Mouse (Mus musculus) heart, embryonic 13.5 days (tissue): Measurements from ENCODE around the gene Arhgap23. TPM values are rescaled to one million over a fixed set of nuclear protein-coding genes. Genes with fewer than 3 reads are reported as not detected.

ENCODE experiments used
- ATAC-seq: fragments of 200-750 bp; cut with Nextera tagmentation; 2 replicates; pipeline ENCODE4 v1.8.0; 2017; ENCODE audit warnings: moderate TSS enrichment; ENCODE audit not compliant: insufficient number of reproducible peaks, low FRiP score, low TSS enrichment; ENCODE audit errors: extremely low read depth
- H3K27ac ChIP-seq: fragments of 300-500 bp; sonication (generic); replicated peaks from 2 replicates; pipeline ENCODE4 v1.5.1; 2015; ENCODE audit warnings: moderate library complexity, mild to moderate bottlenecking, inconsistent platforms
- H3K27me3 ChIP-seq: fragments of 300-500 bp; sonication (generic); replicated peaks from 2 replicates; pipeline ENCODE4 v1.6.1; 2015; ENCODE audit warnings: mild to moderate bottlenecking, inconsistent platforms
- H3K36me3 ChIP-seq: fragments of 300-500 bp; sonication (generic); 2 replicates; pipeline ENCODE4 v1.6.1; 2015; ENCODE audit warnings: mild to moderate bottlenecking, inconsistent platforms
- H3K4me1 ChIP-seq: fragments of 300-500 bp; sonication (generic); 2 replicates; pipeline ENCODE4 v1.6.1; 2015; ENCODE audit warnings: inconsistent platforms
- H3K4me2 ChIP-seq: fragments of 300-500 bp; sonication (generic); 2 replicates; pipeline ENCODE4 v1.6.1; 2015; ENCODE audit warnings: inconsistent platforms, mild to moderate bottlenecking, moderate library complexity
- H3K4me3 ChIP-seq: fragments of 300-500 bp; sonication (generic); 2 replicates; pipeline ENCODE4 v1.5.1; 2015; ENCODE audit warnings: moderate library complexity, mild to moderate bottlenecking, inconsistent platforms
- H3K9ac ChIP-seq: fragments of 300-500 bp; sonication (generic); 2 replicates; pipeline ENCODE4 v1.6.1; 2015; ENCODE audit warnings: inconsistent platforms, mild to moderate bottlenecking, moderate library complexity
- H3K9me3 ChIP-seq: fragments of 300-500 bp; sonication (generic); 2 replicates; pipeline ENCODE4 v1.6.1; 2016; ENCODE audit warnings: inconsistent platforms
- WGBS: fragments of 180-500 bp; shearing (Covaris S2); methylation state at CpG from one replicate; pipeline ENCODE4 v1.1.7; 2015; ENCODE audit warnings: mixed read lengths; 5-methylcytosine and 5-hydroxymethylcytosine counted together
- polyA plus RNA-seq: library from polyadenylated mRNA; unstranded; fragments of >200 nt; fragmentation: Nextera tagmentation; extraction: Ambion mirVana; gene quantifications from 2 replicates; pipeline ENCODE4 v1.2.1, GENCODE M21; 2015

The Arhgap23 gene
- polyA plus RNA-seq, 1 experiment from 2014 or later: 6.9 TPM

DNA sequence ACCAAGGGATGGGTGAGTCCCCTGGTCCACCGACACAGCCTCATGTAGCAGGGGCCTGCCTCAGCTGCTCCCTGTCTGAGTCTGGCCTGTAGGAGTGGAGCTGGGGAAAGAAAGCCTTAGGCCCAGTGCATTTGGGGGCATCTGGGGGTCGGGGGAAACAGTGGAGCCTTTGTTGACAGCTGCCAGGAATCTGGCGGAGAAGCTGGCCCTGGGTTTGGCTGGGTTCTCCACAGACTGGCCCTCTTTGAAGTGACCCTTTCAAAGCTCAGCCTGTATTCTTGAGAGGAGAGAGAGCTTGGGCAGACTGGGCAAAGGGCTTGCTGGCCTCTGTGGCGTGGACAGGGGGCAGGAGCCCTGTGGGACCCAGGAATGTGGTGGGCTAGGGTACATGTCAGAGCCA, 7.2 kb downstream of the Arhgap23 start:
- Histone ChIP-seq H3K27ac (peak overlapping the region; percentile 55), H3K27me3 (no peaks in the 10 kb centered on the region), H3K4me1 (peaks cover 68% of the 10 kb centered on the region), H3K9ac (peak overlapping the region; percentile 63), H3K9me3 (no peaks in the 10 kb centered on the region), H3K4me3 (no peak overlapping the region), H3K36me3 (peaks cover 9% of the 10 kb centered on the region; the same call in 1 of the 2 replicates), H3K4me2 (no peak overlapping the region)
- ATAC-seq: no peak
- WGBS: 47% methylated on average over 4 of the region's 4 CpGs

- WGBS: 34% methylated on average over 5 of the region's 5 CpGs
- no peaks in the 10 kb centered on the region for H3K27me3 ChIP-seq
- no peaks in the 10 kb centered on the region for H3K9me3 ChIP-seq
- H3K4me3 ChIP-seq: no peak overlapping the region
- peaks cover 68% of the 10 kb centered on the region for H3K4me1 ChIP-seq
- H3K4me2 ChIP-seq: no peak overlapping the region
- H3K9ac ChIP-seq: peak overlapping the region; percentile 37
- ATAC-seq: no peak
- peak overlapping the region; percentile 72 for H3K27ac ChIP-seq
- peaks cover 9% of the 10 kb centered on the region; the same call in 1 of the 2 replicates for H3K36me3 ChIP-seq
These were observed 8.9 kb downstream of the Arhgap23 start for GRCm38 (mm10) chr11:97424092-97424692.

GRCm38 (mm10) chr11:97424802-97425201, 9.5 kb downstream of the Arhgap23 start:
- Histone ChIP-seq H3K27ac (peak overlapping the region; percentile 72), H3K4me3 (no peak overlapping the region), H3K4me2 (no peak overlapping the region), H3K36me3 (peaks cover 6% of the 10 kb centered on the region; the same call in 1 of the 2 replicates), H3K9ac (peak overlapping the region; percentile 37), H3K4me1 (peaks cover 68% of the 10 kb centered on the region), H3K27me3 (no peaks in the 10 kb centered on the region), H3K9me3 (no peaks in the 10 kb centered on the region)
- no peak for ATAC-seq
- 46% methylated on average over 3 of the region's 3 CpGs for WGBS

DNA sequence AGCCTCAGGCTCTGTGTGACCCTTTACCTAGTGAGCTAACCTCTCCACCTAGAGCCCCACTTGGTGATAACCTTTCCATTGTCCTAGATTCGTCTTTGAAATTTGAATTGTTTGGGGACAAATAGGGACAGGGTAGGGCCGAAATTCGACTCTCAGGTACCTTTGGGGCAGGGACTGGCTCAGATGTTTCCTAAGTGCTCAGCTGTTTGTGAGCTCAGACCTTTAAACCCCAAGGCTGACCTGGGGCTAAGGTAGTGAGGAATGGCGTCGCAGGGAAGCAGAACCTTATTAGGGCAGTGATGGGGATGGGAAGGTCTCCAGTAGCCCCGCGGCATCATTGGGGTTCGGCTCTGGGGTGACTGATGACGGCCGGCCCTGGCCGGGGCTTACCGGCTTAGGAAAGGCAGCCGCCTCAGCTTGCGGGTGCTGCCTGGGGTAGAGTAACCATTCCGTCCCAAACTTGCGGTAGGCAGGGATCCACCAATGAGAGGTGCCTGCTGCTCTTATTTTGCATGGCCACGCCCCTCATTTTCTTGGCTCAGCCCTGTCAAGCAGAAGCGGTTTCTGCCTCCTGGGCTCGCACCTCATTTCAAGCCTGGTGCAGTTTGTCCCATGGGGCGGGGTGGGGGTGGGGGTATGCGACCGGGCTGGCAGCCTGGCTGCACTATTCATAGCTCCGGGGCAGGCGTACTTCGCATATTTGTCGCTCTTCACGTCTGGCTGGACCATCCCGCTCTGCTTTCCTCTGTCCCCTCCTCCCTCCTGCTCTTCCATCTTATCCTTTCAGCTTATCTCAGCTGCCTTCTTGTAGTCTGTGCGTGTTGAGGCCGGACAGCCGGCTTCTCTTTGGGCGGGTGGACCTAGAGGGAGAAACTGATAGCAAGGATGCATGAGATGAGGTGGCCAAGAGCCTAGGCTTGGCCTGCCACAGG, 12.7 kb downstream of the Arhgap23 start:
- peak; percentile 85 for ATAC-seq
- Histone ChIP-seq H3K9ac (peak overlapping the region; percentile 76), H3K36me3 (peaks cover 10% of the 10 kb centered on the region; the same call in 1 of the 2 replicates), H3K27ac (peak overlapping the region; percentile 90), H3K4me1 (peaks cover 59% of the 10 kb centered on the region), H3K4me2 (peak overlapping the region; percentile 75), H3K9me3 (no peaks in the 10 kb centered on the region), H3K27me3 (no peaks in the 10 kb centered on the region), H3K4me3 (peak overlapping the region; percentile 51)
- WGBS: 2% methylated on average over 32 of the region's 32 CpGs

- Histone ChIP-seq H3K4me2 (peak overlapping the region; percentile 75), H3K27ac (peak overlapping the region; percentile 90), H3K4me1 (peaks cover 58% of the 10 kb centered on the region), H3K9me3 (no peaks in the 10 kb centered on the region), H3K27me3 (no peaks in the 10 kb centered on the region), H3K9ac (peak overlapping the region; percentile 51), H3K4me3 (peak overlapping the region; percentile 51), H3K36me3 (peaks cover 11% of the 10 kb centered on the region; the same call in 1 of the 2 replicates)
- 18% methylated on average over 4 of the region's 4 CpGs for WGBS
- no peak for ATAC-seq
These were observed 13.4 kb downstream of the Arhgap23 start for GRCm38 (mm10) chr11:97428726-97429077.

GRCm38 (mm10) chr11:97429615-97430014, 14.3 kb downstream of the Arhgap23 start:
- WGBS: 56% methylated on average over 8 of the region's 8 CpGs
- Histone ChIP-seq H3K27me3 (no peaks in the 10 kb centered on the region), H3K4me2 (no peak overlapping the region), H3K4me3 (no peak overlapping the region), H3K9me3 (no peaks in the 10 kb centered on the region), H3K27ac (peak overlapping the region; percentile 90), H3K4me1 (peaks cover 56% of the 10 kb centered on the region), H3K36me3 (peaks cover 15% of the 10 kb centered on the region; the same call in 1 of the 2 replicates), H3K9ac (no peak overlapping the region)
- ATAC-seq: no peak

GRCm38 (mm10) chr11:97432015-97432414, 16.7 kb downstream of the Arhgap23 start:
- 14% methylated on average over 3 of the region's 3 CpGs for WGBS
- H3K36me3 ChIP-seq: peaks cover 10% of the 10 kb centered on the region; the same call in 1 of the 2 replicates
- no peak for ATAC-seq
- peaks cover 75% of the 10 kb centered on the region for H3K4me1 ChIP-seq
- no peak overlapping the region for H3K4me3 ChIP-seq
- no peak overlapping the region for H3K9ac ChIP-seq
- H3K27ac ChIP-seq: no peak overlapping the region
- H3K27me3 ChIP-seq: no peaks in the 10 kb centered on the region
- H3K9me3 ChIP-seq: no peaks in the 10 kb centered on the region
- no peak overlapping the region for H3K4me2 ChIP-seq

DNA sequence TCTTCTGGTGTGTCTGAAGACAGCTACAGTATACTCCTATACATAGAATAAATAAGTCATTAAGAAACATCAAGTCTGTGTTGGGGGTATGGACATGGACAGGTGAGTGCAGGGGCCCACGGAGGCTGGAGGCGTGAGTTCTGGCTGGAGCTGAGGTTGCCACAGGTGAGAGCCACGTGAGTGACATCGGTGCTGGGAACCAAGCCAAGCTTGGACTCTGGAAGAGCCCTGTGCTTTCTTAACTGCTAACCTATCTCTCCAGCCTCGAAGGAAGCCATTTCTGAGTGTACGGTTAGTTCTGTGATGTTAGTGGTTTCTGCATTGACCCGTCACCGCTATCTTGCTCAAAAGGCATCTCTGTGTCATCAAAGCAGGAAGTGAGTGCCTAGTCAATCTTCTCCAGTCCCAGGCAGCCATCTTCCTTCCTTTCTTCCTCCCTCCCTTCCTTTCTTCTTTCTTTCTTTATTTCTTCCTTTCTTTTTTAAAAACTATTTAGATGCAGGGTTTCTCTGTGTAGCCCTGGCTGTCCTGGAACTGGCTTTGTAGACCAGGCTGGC, 17.7 kb downstream of the Arhgap23 start:
- 62% methylated on average over 8 of the region's 8 CpGs for WGBS
- H3K9ac ChIP-seq: no peak overlapping the region
- H3K4me3 ChIP-seq: no peak overlapping the region
- H3K27me3 ChIP-seq: no peaks in the 10 kb centered on the region
- peaks cover 75% of the 10 kb centered on the region for H3K4me1 ChIP-seq
- ATAC-seq: no peak
- no peaks in the 10 kb centered on the region for H3K9me3 ChIP-seq
- peaks cover 10% of the 10 kb centered on the region; the same call in 1 of the 2 replicates for H3K36me3 ChIP-seq
- no peak overlapping the region for H3K4me2 ChIP-seq
- peak overlapping the region; percentile 29; the same call in 1 of the 2 replicates for H3K27ac ChIP-seq

DNA sequence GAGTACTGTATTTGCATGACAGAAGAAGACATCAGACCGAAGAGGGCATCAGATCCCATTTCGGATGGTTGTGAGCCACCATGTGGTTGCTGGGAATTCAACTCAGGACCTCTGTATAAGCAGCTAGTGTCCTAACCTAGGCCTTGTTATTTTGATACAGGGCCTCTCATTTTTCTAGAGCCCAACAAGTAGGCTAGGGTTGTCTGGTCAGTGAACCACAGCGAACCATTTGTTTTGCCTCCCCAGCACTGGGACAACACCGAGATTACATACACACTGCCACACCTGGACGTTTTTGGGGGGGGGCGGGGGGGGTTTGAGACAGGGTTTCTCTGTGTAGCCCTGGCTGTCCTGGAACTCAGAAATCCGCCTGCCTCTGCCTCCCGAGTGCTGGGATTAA, 18.8 kb downstream of the Arhgap23 start:
- Histone ChIP-seq H3K4me1 (peaks cover 76% of the 10 kb centered on the region), H3K36me3 (peaks cover 10% of the 10 kb centered on the region; the same call in 1 of the 2 replicates), H3K27me3 (no peaks in the 10 kb centered on the region), H3K9ac (no peak overlapping the region), H3K4me3 (no peak overlapping the region), H3K4me2 (peak overlapping the region; percentile 64), H3K9me3 (no peaks in the 10 kb centered on the region), H3K27ac (peak overlapping the region; percentile 98)
- WGBS: 79% methylated on average over 8 of the region's 8 CpGs
- ATAC-seq: no peak

- H3K27me3 ChIP-seq: no peaks in the 10 kb centered on the region
- peak overlapping the region; percentile 44 for H3K4me3 ChIP-seq
- H3K9me3 ChIP-seq: no peaks in the 10 kb centered on the region
- H3K4me1 ChIP-seq: peaks cover 76% of the 10 kb centered on the region
- peak overlapping the region; percentile 64 for H3K4me2 ChIP-seq
- H3K9ac ChIP-seq: peak overlapping the region; percentile 72
- WGBS: 3% methylated on average over 15 of the region's 15 CpGs
- H3K27ac ChIP-seq: peak overlapping the region; percentile 98
- peak; percentile 78 for ATAC-seq
- peaks cover 10% of the 10 kb centered on the region; the same call in 1 of the 2 replicates for H3K36me3 ChIP-seq
These were observed 19.5 kb downstream of the Arhgap23 start for GRCm38 (mm10) chr11:97434704-97435454.
